Mouse (Mus musculus) testis, adult 2 months (tissue): ENCODE results near the gene Xpo5.

Experiments
- CTCF ChIP-seq: fragments of 200-500 bp; IDR thresholded peaks from 2 replicates; pipeline ENCODE4 v1.5.1; 2012; ENCODE audit warnings: low read depth, mild to moderate bottlenecking, inconsistent platforms, low read length, moderate library complexity; ENCODE audit not compliant: control insufficient read depth, insufficient read depth, insufficient replicate concordance
- POLR2A ChIP-seq: fragments of 200-500 bp; IDR thresholded peaks from 2 replicates; pipeline ENCODE4 v1.6.1; 2012; ENCODE audit warnings: low read depth, mild to moderate bottlenecking, inconsistent platforms, low read length, moderate library complexity; ENCODE audit not compliant: control insufficient read depth

DNA sequence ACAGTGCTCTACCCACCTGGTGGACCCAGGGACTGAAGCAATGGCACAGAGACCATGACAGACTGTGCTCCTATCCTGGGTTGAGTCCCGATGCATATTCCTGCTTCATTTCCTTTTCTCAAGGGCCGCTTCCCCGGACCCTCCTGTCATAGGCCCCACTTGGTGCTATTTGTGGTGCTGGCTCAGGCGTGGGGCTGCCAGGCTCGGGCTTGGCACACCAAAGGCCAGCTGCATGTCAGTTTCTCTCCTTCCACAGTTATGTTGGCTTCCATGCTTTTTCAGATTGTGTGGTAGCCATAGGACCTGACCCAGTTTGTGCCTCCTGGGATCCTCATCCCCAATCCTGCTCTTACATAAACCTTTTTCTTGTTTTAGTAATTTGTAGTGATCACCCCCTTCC lies 33.8 kb upstream of the Xpo5 start:
- no peak for TF ChIP-seq CTCF
- no peak for TF ChIP-seq POLR2A
